Comparison of ENCODE assay signal across 8 mouse cellular contexts in genomic region chr1:92910925-92911720, GRCm38 (mm10). TPM values are rescaled to one million over a fixed set of nuclear protein-coding genes. Genes with fewer than 3 reads are reported as not detected.
DNase-seq lines count a peak whose midpoint lies in the region; ATAC-seq and TF ChIP-seq lines count a peak whose summit lies in the region.

No protein-coding gene starts in this region.

- intact Hi-C loops in heart, postnatal 14 days (cut with DNase I) = loop anchor here (2.0 kb wide), 1 partner anchor 22 kb away; no protein-coding TSS in a partner anchor

- H3K4me3 ChIP-seq in forebrain, embryonic 12.5 days (replicated peaks) = peak overlapping the region; percentile 87
- peak overlapping the region; percentile 81 for H3K4me3 ChIP-seq in lung, postnatal 0 days (ENCODE audit: low read depth, low read length)

- ATAC-seq in forebrain, embryonic 12.5 days (ENCODE audit: low FRiP score) = peak; percentile 61
- peak; percentile 51 for ATAC-seq in lung, postnatal 0 days

- no peaks in the 10 kb centered on the region for H3K9me3 ChIP-seq in forebrain, embryonic 12.5 days
- H3K9me3 ChIP-seq in lung, postnatal 0 days (ENCODE audit: low read length) = no peaks in the 10 kb centered on the region

- peak overlapping the region; percentile 91 for H3K27ac ChIP-seq in forebrain, embryonic 12.5 days
- peak overlapping the region; percentile 96 for H3K27ac ChIP-seq in lung, postnatal 0 days (ENCODE audit: low read length)

- TF ChIP-seq CTCF in lung, postnatal 0 days (IDR thresholded peaks at IDR 0.05) = no peak

- H3K36me3 ChIP-seq in forebrain, embryonic 12.5 days (replicated peaks) = peaks cover 24% of the 10 kb centered on the region
- H3K36me3 ChIP-seq in lung, postnatal 0 days (ENCODE audit: insufficient read depth, low read length) = peaks cover 16% of the 10 kb centered on the region; the same call in 1 of the 2 replicates

- H3K4me2 ChIP-seq in forebrain, embryonic 12.5 days = peak overlapping the region; percentile 96
- peak overlapping the region; percentile 96 for H3K4me2 ChIP-seq in lung, postnatal 0 days (replicated peaks; ENCODE audit: low read depth, low read length)

- H3K4me1 ChIP-seq in forebrain, embryonic 12.5 days = peaks cover 47% of the 10 kb centered on the region
- H3K4me1 ChIP-seq in lung, postnatal 0 days (ENCODE audit: insufficient read depth, low read depth, low read length) = peaks cover 22% of the 10 kb centered on the region

- peaks cover 10% of the 10 kb centered on the region for H3K27me3 ChIP-seq in forebrain, embryonic 12.5 days
- H3K27me3 ChIP-seq in lung, postnatal 0 days (replicated peaks; ENCODE audit: insufficient read depth, low read length) = no peaks in the 10 kb centered on the region

- WGBS in forebrain, embryonic 12.5 days = under 1% methylated on average over 57 of the region's 85 CpGs
- under 1% methylated on average over 63 of the region's 85 CpGs for WGBS in lung, postnatal 0 days

- peak; percentile 18 to 32 for DNase-seq in CD8-positive naive resting alpha-beta T cell, adult 2 months (ENCODE audit: low read depth in 2 of 2, low spot score in 2 of 2)
- DNase-seq in adrenal gland, postnatal 4 days (ENCODE audit: low spot score in 2 of 2) = peak; percentile 22 to 33
- peak; percentile 75 for DNase-seq in heart, postnatal 14 days
- DNase-seq in layer of hippocampus, adult 9-11 months = peak; percentile 69
- DNase-seq in lung, postnatal 0 days (ENCODE audit: low spot score) = peak; percentile 67
- DNase-seq in retina, postnatal 1 day = peak; percentile 74
- peak; percentile 64 for DNase-seq in urinary bladder, adult 2 months (ENCODE audit: low spot score)

- H3K9ac ChIP-seq in forebrain, embryonic 12.5 days = peak overlapping the region; percentile 95
- H3K9ac ChIP-seq in lung, postnatal 0 days (replicated peaks; ENCODE audit: low read depth) = peak overlapping the region; percentile 89

- TF ChIP-seq EP300 in lung, postnatal 0 days (IDR thresholded peaks at IDR 0.05) = no peak

RNA-seq across cellular contexts. Expression of gene Rnpepl1, which starts 0.5 kb away (rescaled TPM):
- total RNA-seq in adrenal gland, postnatal 4 days (2021) = 10 to 100 TPM; 74.3 to 74.6 TPM
- polyA plus RNA-seq in forebrain, embryonic 12.5 days (2016; fragmentation: Nextera tagmentation; extraction: Ambion mirVana) = 26.2 and 34.6 TPM in 2 replicates
- 10 to 100 TPM; 68.3 to 76.0 TPM for total RNA-seq in heart, postnatal 14 days (2021)
- 58.7 and 60.7 TPM in 2 replicates for polyA plus RNA-seq in lung, postnatal 0 days (2015; fragmentation: Nextera tagmentation; extraction: Ambion mirVana)
- 37.4 and 59.3 TPM in 2 replicates for polyA plus RNA-seq in urinary bladder, adult 2 months (2012; rRNA removed)

RNA-seq across cellular contexts. Expression of gene Dusp28, which starts 4.3 kb away (rescaled TPM):
- total RNA-seq in adrenal gland, postnatal 4 days (2021) = 10 to 100 TPM; 11.6 to 13.2 TPM
- 14.1 and 15.1 TPM in 2 replicates for polyA plus RNA-seq in forebrain, embryonic 12.5 days (2016; fragmentation: Nextera tagmentation; extraction: Ambion mirVana)
- 10 to 100 TPM; 10.7 to 12.6 TPM for total RNA-seq in heart, postnatal 14 days (2021)
- polyA plus RNA-seq in lung, postnatal 0 days (2015; fragmentation: Nextera tagmentation; extraction: Ambion mirVana) = 16.3 and 18.3 TPM in 2 replicates
- polyA plus RNA-seq in urinary bladder, adult 2 months (2012; rRNA removed) = 14.1 and 15.2 TPM in 2 replicates

RNA-seq across cellular contexts. Expression of gene Ankmy1, which starts 8.4 kb away (rescaled TPM):
- total RNA-seq in adrenal gland, postnatal 4 days (2021) = 1 to 10 TPM; 1.2 TPM
- 0.81 and 1.1 TPM in 2 replicates for polyA plus RNA-seq in forebrain, embryonic 12.5 days (2016; fragmentation: Nextera tagmentation; extraction: Ambion mirVana)
- total RNA-seq in heart, postnatal 14 days (2021) = under 1 TPM; 0.14 to 0.20 TPM
- polyA plus RNA-seq in lung, postnatal 0 days (2015; fragmentation: Nextera tagmentation; extraction: Ambion mirVana) = 0.50 and 0.57 TPM in 2 replicates
- polyA plus RNA-seq in urinary bladder, adult 2 months (2012; rRNA removed) = 0.36 and 0.71 TPM in 2 replicates

RNA-seq across cellular contexts. Expression of gene Capn10, which starts 23.1 kb away (rescaled TPM):
- total RNA-seq in adrenal gland, postnatal 4 days (2021) = 10 to 100 TPM; 32.5 to 34.7 TPM
- polyA plus RNA-seq in forebrain, embryonic 12.5 days (2016; fragmentation: Nextera tagmentation; extraction: Ambion mirVana) = 52.0 and 52.9 TPM in 2 replicates
- 1 to 10 TPM; 7.5 to 9.6 TPM for total RNA-seq in heart, postnatal 14 days (2021)
- 16.3 and 16.6 TPM in 2 replicates for polyA plus RNA-seq in lung, postnatal 0 days (2015; fragmentation: Nextera tagmentation; extraction: Ambion mirVana)
- polyA plus RNA-seq in urinary bladder, adult 2 months (2012; rRNA removed) = 16.0 and 20.4 TPM in 2 replicates

RNA-seq across cellular contexts. Expression of gene Gpr35, which starts 39.5 kb away (rescaled TPM):
- under 1 TPM; 0.62 to 0.76 TPM for total RNA-seq in adrenal gland, postnatal 4 days (2021)
- polyA plus RNA-seq in forebrain, embryonic 12.5 days (2016; fragmentation: Nextera tagmentation; extraction: Ambion mirVana) = 0.51 and 0.63 TPM in 2 replicates
- under 1 TPM; 0.48 to 0.61 TPM for total RNA-seq in heart, postnatal 14 days (2021)
- polyA plus RNA-seq in lung, postnatal 0 days (2015; fragmentation: Nextera tagmentation; extraction: Ambion mirVana) = 1.2 and 1.7 TPM in 2 replicates
- 0.78 and 1.3 TPM in 2 replicates for polyA plus RNA-seq in urinary bladder, adult 2 months (2012; rRNA removed)

Comparison
In these comparisons a context has a peak if more than half of its experiments do, and no peak if none do; other contexts are left out.
1. Peak in every context shown above with its lines: DNase-seq, ATAC-seq, H3K4me3 ChIP-seq and H3K27ac ChIP-seq.
2. DNase-seq: peak in every context shown above with its lines; median percentile 75 in heart, postnatal 14 days; 74 in retina, postnatal 1 day; 69 in layer of hippocampus, adult 9-11 months; 67 in lung, postnatal 0 days; 64 in urinary bladder, adult 2 months; 28 in adrenal gland, postnatal 4 days; 25 in CD8-positive naive resting alpha-beta T cell, adult 2 months.